Mouse (Mus musculus) C2C12 (cell line): ENCODE data around the gene Capn9. TPM values are rescaled to one million over a fixed set of nuclear protein-coding genes. Genes with fewer than 3 reads are reported as not detected.

ENCODE experiments used
- H3K27me3 ChIP-seq: one replicate; pipeline ENCODE4 v1.6.1; 2011; ENCODE audit not compliant: control insufficient read depth, insufficient read depth, insufficient read length
- H3K36me3 ChIP-seq: one replicate; pipeline ENCODE4 v1.6.1; 2011; ENCODE audit not compliant: control insufficient read depth, insufficient read depth
- H3K4me3 ChIP-seq: one replicate; pipeline ENCODE4 v1.5.1; 2011; ENCODE audit warnings: mild to moderate bottlenecking, control low read depth; ENCODE audit not compliant: poor library complexity, insufficient read depth, severe bottlenecking
- H3K79me2 ChIP-seq: one replicate; pipeline ENCODE4 v1.6.1; 2011; ENCODE audit not compliant: control insufficient read depth, insufficient read depth
- H3K79me3 ChIP-seq: one replicate; pipeline ENCODE4 v1.6.1; 2011; ENCODE audit warnings: low read depth, control low read depth
- H3ac ChIP-seq: one replicate; pipeline ENCODE3; 2011; ENCODE audit warnings: low read depth; ENCODE audit not compliant: control insufficient read depth, insufficient read length
- CEBPB ChIP-seq: IDR thresholded peaks from one replicate; pipeline ENCODE4 v1.6.1; 2011; ENCODE audit warnings: low read depth, mild to moderate bottlenecking, control low read depth, moderate library complexity
- CTCF ChIP-seq: IDR thresholded peaks from one replicate; pipeline ENCODE4 v1.5.1; 2011; ENCODE audit not compliant: control insufficient read depth, insufficient read depth, insufficient read length
- FOSL1 ChIP-seq: IDR thresholded peaks from one replicate; pipeline ENCODE4 v1.8.0; 2011; ENCODE audit warnings: mild to moderate bottlenecking, low read length; ENCODE audit not compliant: poor library complexity, insufficient read depth, severe bottlenecking
- MAX ChIP-seq: IDR thresholded peaks from one replicate; pipeline ENCODE4 v1.6.1; 2011; ENCODE audit warnings: mild to moderate bottlenecking, control low read depth
- MYOD1 ChIP-seq: IDR thresholded peaks from one replicate; pipeline ENCODE4 v1.6.1; 2011; ENCODE audit warnings: low read depth; ENCODE audit not compliant: control insufficient read depth, insufficient read length
- MYOG ChIP-seq: IDR thresholded peaks from one replicate; pipeline ENCODE4 v1.6.1; 2011; ENCODE audit not compliant: control insufficient read depth, insufficient read length; ENCODE audit errors: extremely low read depth
- USF1 ChIP-seq: IDR thresholded peaks from one replicate; pipeline ENCODE4 v1.6.1; 2011; ENCODE audit warnings: low read depth, mild to moderate bottlenecking, control low read depth, moderate library complexity
- polyA plus RNA-seq: library from polyadenylated mRNA; unstranded; fragments of >200 nt; fragmentation: generic; extraction: Trizol; gene quantifications from one replicate; pipeline ENCODE4 v1.2.1, GENCODE M21; 2012; ENCODE audit warnings: missing spikeins

Gene Capn9
- polyA plus RNA-seq, 1 experiment = not detected

DNA sequence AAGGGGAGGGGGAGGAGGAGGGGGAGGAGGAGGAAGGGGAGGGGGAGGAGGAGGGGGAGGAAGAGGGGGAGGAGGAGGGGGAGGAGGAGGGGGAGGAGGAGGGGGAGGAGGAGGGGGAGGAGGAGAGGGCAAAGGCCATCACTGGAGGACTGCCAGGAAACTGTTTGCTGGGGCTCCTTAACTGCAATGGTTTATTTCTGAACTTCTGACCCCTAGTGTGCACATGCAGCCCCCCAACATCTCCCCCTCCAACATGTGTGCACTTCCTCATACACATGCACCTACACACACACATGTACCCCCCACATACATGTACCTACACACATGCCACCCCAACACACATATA is 3.5 kb upstream of the Capn9 start:
- Histone ChIP-seq H3ac (no peak overlapping the region), H3K27me3 (peaks cover 38% of the 10 kb centered on the region), H3K79me2 (no peaks in the 10 kb centered on the region), H3K36me3 (no peaks in the 10 kb centered on the region), H3K4me3 (no peak overlapping the region), H3K79me3 (no peaks in the 10 kb centered on the region)
- TF ChIP-seq USF1 (no peak), CEBPB (no peak)

GRCm38 (mm10) chr8:124573552-124574340 is 2.2 kb upstream of the Capn9 start:
- Histone ChIP-seq H3K79me3 (no peaks in the 10 kb centered on the region), H3K36me3 (no peaks in the 10 kb centered on the region), H3K79me2 (no peaks in the 10 kb centered on the region), H3ac (no peak overlapping the region), H3K27me3 (peaks cover 33% of the 10 kb centered on the region), H3K4me3 (no peak overlapping the region)
- TF ChIP-seq MYOD1 (no peak), MYOG (no peak), CTCF (peak; percentile 52)

GRCm38 (mm10) chr8:124576751-124577150 is 840 bp downstream of the Capn9 start:
- Histone ChIP-seq H3K4me3 (no peak overlapping the region), H3ac (no peak overlapping the region)
- no peak for TF ChIP-seq FOSL1
- TF ChIP-seq CEBPB = no peak
- TF ChIP-seq MAX = no peak
- TF ChIP-seq MYOD1 = no peak
- no peak for TF ChIP-seq MYOG
- no peak for TF ChIP-seq USF1
- no peak for TF ChIP-seq CTCF

GRCm38 (mm10) chr8:124585718-124586425 is 10.0 kb downstream of the Capn9 start:
- no peaks in the 10 kb centered on the region for H3K79me3 ChIP-seq
- H3ac ChIP-seq = no peak overlapping the region
- H3K79me2 ChIP-seq = no peaks in the 10 kb centered on the region
- H3K36me3 ChIP-seq = no peaks in the 10 kb centered on the region
- peaks cover 29% of the 10 kb centered on the region for H3K27me3 ChIP-seq
- TF ChIP-seq USF1 = no peak
- no peak for TF ChIP-seq FOSL1
- no peak for TF ChIP-seq MYOG
- H3K4me3 ChIP-seq = no peak overlapping the region

More at GRCm38 (mm10) chr8:124576751-124577150, 840 bp downstream of the Capn9 start:
- H3K27me3 ChIP-seq = peaks cover 20% of the 10 kb centered on the region
- no peaks in the 10 kb centered on the region for H3K79me3 ChIP-seq
- H3K79me2 ChIP-seq = no peaks in the 10 kb centered on the region
- H3K36me3 ChIP-seq = no peaks in the 10 kb centered on the region

GRCm38 (mm10) chr8:124586556-124586955 is 10.6 kb downstream of the Capn9 start:
- Histone ChIP-seq H3ac (no peak overlapping the region), H3K79me3 (no peaks in the 10 kb centered on the region), H3K79me2 (no peaks in the 10 kb centered on the region), H3K36me3 (no peaks in the 10 kb centered on the region), H3K27me3 (peaks cover 29% of the 10 kb centered on the region), H3K4me3 (no peak overlapping the region)
- TF ChIP-seq FOSL1 = no peak

- no peaks in the 10 kb centered on the region for H3K79me2 ChIP-seq
- no peaks in the 10 kb centered on the region for H3K36me3 ChIP-seq
- no peak for TF ChIP-seq USF1
- TF ChIP-seq MAX = no peak
- TF ChIP-seq FOSL1 = no peak
- no peak for TF ChIP-seq CEBPB
- no peak for TF ChIP-seq MYOD1
- no peak for TF ChIP-seq MYOG
- TF ChIP-seq CTCF = no peak
- no peak overlapping the region for H3ac ChIP-seq
- no peaks in the 10 kb centered on the region for H3K79me3 ChIP-seq
- peaks cover 26% of the 10 kb centered on the region for H3K27me3 ChIP-seq
- H3K4me3 ChIP-seq = no peak overlapping the region
These were observed 13.5 kb downstream of the Capn9 start for GRCm38 (mm10) chr8:124589393-124589792.
